10 mouse cellular contexts compared by ENCODE assay signal in the genomic region with DNA sequence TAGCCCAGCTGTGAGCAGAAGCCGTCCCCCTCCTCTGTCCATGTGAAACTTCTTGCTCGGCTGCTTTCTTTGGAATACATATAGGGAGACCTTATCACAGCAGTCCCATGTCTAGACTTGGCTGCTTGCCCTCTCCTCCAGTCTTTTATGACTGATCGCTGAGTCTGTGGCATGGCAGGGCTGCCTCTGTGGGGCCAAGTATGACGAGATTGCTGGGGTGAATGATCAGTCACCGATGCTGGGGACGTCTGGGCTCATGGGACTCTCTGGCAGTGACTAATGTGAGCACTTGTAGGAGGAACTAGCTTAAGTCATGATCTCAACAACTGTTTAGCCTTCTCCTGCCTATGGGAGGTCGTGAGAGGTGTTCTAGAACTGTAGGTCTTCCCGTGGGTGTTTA. TPM values are rescaled to one million over a fixed set of nuclear protein-coding genes. Genes with fewer than 3 reads are reported as not detected.
DNase-seq lines count a peak whose midpoint lies in the region; ATAC-seq lines count a peak whose summit lies in the region.
"Had no signal": no experiment of that assay in that cellular context is flagged by ENCODE, and none has a peak within 500 bp of the region (broad histone marks: within the 10 kb centered on the region; RNA-seq: fewer than 3 reads in every experiment).

No protein-coding gene starts in this region.

- peak; percentile 62; the same call in 1 of the 2 replicates for ATAC-seq in heart, embryonic 11.5 days (replicated peaks; ENCODE audit: insufficient number of reproducible peaks, low FRiP score, low TSS enrichment)
- peak; percentile 69 for ATAC-seq in stomach, embryonic 15.5 days (ENCODE audit: insufficient read depth, low FRiP score, low read depth)
- no peak for ATAC-seq in midbrain, embryonic 15.5 days (replicated peaks)

- peaks cover 58% of the 10 kb centered on the region for H3K4me1 ChIP-seq in heart, embryonic 11.5 days (ENCODE audit: control insufficient read depth, insufficient read depth, low read length)
- peaks cover 64% of the 10 kb centered on the region for H3K4me1 ChIP-seq in stomach, embryonic 15.5 days
- peaks cover 12% of the 10 kb centered on the region for H3K4me1 ChIP-seq in midbrain, embryonic 15.5 days

- no peaks in the 10 kb centered on the region for H3K27me3 ChIP-seq in heart, embryonic 11.5 days (ENCODE audit: control insufficient read depth, insufficient read depth, low read length)
- H3K27me3 ChIP-seq in stomach, embryonic 15.5 days (replicated peaks): no peaks in the 10 kb centered on the region
- no peaks in the 10 kb centered on the region; the same call in 1 of the 2 replicates for H3K27me3 ChIP-seq in midbrain, embryonic 15.5 days (replicated peaks)

- DNase-seq in spleen, adult 12 weeks (ENCODE audit: low spot score): peak; percentile 44
- DNase-seq in spleen, postnatal 14 days (ENCODE audit: low spot score in 2 of 2): no peak
- peak; percentile 71 to 80 for DNase-seq in kidney, postnatal 25 days
- no peak for DNase-seq in embryo, embryonic 9.5 days (ENCODE audit: extremely low spot score)
- DNase-seq in urinary bladder, postnatal 25 days (ENCODE audit: low spot score): no peak
- DNase-seq: gastrocnemius, postnatal 10 days had no signal

- H3K4me3 ChIP-seq in heart, embryonic 11.5 days (ENCODE audit: low read depth, low read length): no peak overlapping the region
- H3K4me3 ChIP-seq in stomach, embryonic 15.5 days (replicated peaks): no peak overlapping the region
- no peak overlapping the region for H3K4me3 ChIP-seq in midbrain, embryonic 15.5 days
- H3K4me3 ChIP-seq: neural tube, embryonic 13.5 days had no signal

- H3K27ac ChIP-seq in heart, embryonic 11.5 days (ENCODE audit: low read depth, low read length): peak overlapping the region; percentile 70
- H3K27ac ChIP-seq in stomach, embryonic 15.5 days: peak overlapping the region; percentile 82
- H3K27ac ChIP-seq in midbrain, embryonic 15.5 days: no peak overlapping the region
- H3K27ac ChIP-seq: neural tube, embryonic 13.5 days had no signal

- H3K9me3 ChIP-seq in heart, embryonic 11.5 days (replicated peaks; ENCODE audit: control insufficient read depth, low read length): no peaks in the 10 kb centered on the region
- no peaks in the 10 kb centered on the region for H3K9me3 ChIP-seq in stomach, embryonic 15.5 days
- no peaks in the 10 kb centered on the region for H3K9me3 ChIP-seq in midbrain, embryonic 15.5 days
- H3K9me3 ChIP-seq: neural tube, embryonic 13.5 days had no signal

- 32% methylated on average over 8 of the region's 8 CpGs for WGBS in heart, embryonic 11.5 days (ENCODE audit: insufficient replicate concordance)
- WGBS in stomach, embryonic 15.5 days: 22% methylated on average over 8 of the region's 8 CpGs
- WGBS in midbrain, embryonic 15.5 days: 72% methylated on average over 8 of the region's 8 CpGs

- H3K4me2 ChIP-seq in heart, embryonic 11.5 days: peak overlapping the region; percentile 25; the same call in 1 of the 2 replicates
- H3K4me2 ChIP-seq in stomach, embryonic 15.5 days: no peak overlapping the region
- H3K4me2 ChIP-seq in midbrain, embryonic 15.5 days: no peak overlapping the region
- H3K4me2 ChIP-seq: neural tube, embryonic 13.5 days had no signal

- H3K9ac ChIP-seq in heart, embryonic 11.5 days (ENCODE audit: low read depth, low read length): no peak overlapping the region; the same call in 1 of the 2 replicates
- no peak overlapping the region for H3K9ac ChIP-seq in stomach, embryonic 15.5 days
- no peak overlapping the region for H3K9ac ChIP-seq in midbrain, embryonic 15.5 days
- H3K9ac ChIP-seq: neural tube, embryonic 13.5 days had no signal

- no peaks in the 10 kb centered on the region for H3K36me3 ChIP-seq in heart, embryonic 11.5 days (ENCODE audit: control insufficient read depth, insufficient read depth, low read length)
- H3K36me3 ChIP-seq in stomach, embryonic 15.5 days: no peaks in the 10 kb centered on the region
- H3K36me3 ChIP-seq in midbrain, embryonic 15.5 days (replicated peaks): no peaks in the 10 kb centered on the region
- H3K36me3 ChIP-seq: neural tube, embryonic 13.5 days had no signal

RNA-seq across cellular contexts. Expression of gene Plekhg3, which starts 21.6 kb away (rescaled TPM):
- 4.4 and 5.4 TPM in 2 replicates for polyA plus RNA-seq in heart, embryonic 11.5 days (2014; fragmentation: Nextera tagmentation; extraction: Ambion mirVana)
- 11.5 and 13.9 TPM in 2 replicates for polyA plus RNA-seq in stomach, embryonic 15.5 days (2015; fragmentation: Nextera tagmentation; extraction: Ambion mirVana)
- 1.3 and 1.4 TPM in 2 replicates for polyA plus RNA-seq in midbrain, embryonic 15.5 days (2015; fragmentation: Nextera tagmentation; extraction: Ambion mirVana)

Comparison
In these comparisons a context has a peak if more than half of its experiments do, and no peak if none do; other contexts are left out.
1. DNase-seq: peak in spleen, adult 12 weeks (single experiment) and kidney, postnatal 25 days (2 of 2); none in spleen, postnatal 14 days (0 of 2), embryo, embryonic 9.5 days (single experiment) and urinary bladder, postnatal 25 days (single experiment).